Mouse (Mus musculus) kidney, embryonic 14.5 days (tissue): ENCODE results near the gene Chaf1a. TPM values are rescaled to one million over a fixed set of nuclear protein-coding genes. Genes with fewer than 3 reads are reported as not detected.

ENCODE experiments used
- ATAC-seq: fragments of 200-750 bp; cut with Nextera tagmentation; 2 replicates; pipeline ENCODE4 v1.8.0; 2017; ENCODE audit warnings: moderate number of reproducible peaks, mild to moderate bottlenecking, moderate TSS enrichment, moderate library complexity; ENCODE audit not compliant: low FRiP score, low TSS enrichment
- H3K27ac ChIP-seq: fragments of 300-500 bp; sonication (generic); 2 replicates; pipeline ENCODE4 v1.5.1; 2014; ENCODE audit warnings: low read depth, mild to moderate bottlenecking, low read length, moderate library complexity, mixed read lengths
- H3K27me3 ChIP-seq: fragments of 300-500 bp; sonication (generic); 2 replicates; pipeline ENCODE4 v1.6.1; 2014; ENCODE audit warnings: mild to moderate bottlenecking, low read length; ENCODE audit not compliant: control insufficient read depth, insufficient read depth
- H3K36me3 ChIP-seq: fragments of 300-500 bp; sonication (generic); 2 replicates; pipeline ENCODE4 v1.6.1; 2014; ENCODE audit warnings: low read length, mixed read lengths; ENCODE audit not compliant: control insufficient read depth, insufficient read depth
- H3K4me1 ChIP-seq: fragments of 300-500 bp; sonication (generic); 2 replicates; pipeline ENCODE4 v1.6.1; 2014; ENCODE audit warnings: low read length, mixed read lengths; ENCODE audit not compliant: control insufficient read depth, insufficient read depth
- H3K4me2 ChIP-seq: fragments of 300-500 bp; sonication (generic); replicated peaks from 2 replicates; pipeline ENCODE4 v1.6.1; 2014; ENCODE audit warnings: low read depth, mild to moderate bottlenecking, low read length
- H3K4me3 ChIP-seq: fragments of 300-500 bp; sonication (generic); 2 replicates; pipeline ENCODE4 v1.5.1; 2014; ENCODE audit warnings: mild to moderate bottlenecking, low read length
- H3K9ac ChIP-seq: fragments of 300-500 bp; sonication (generic); 2 replicates; pipeline ENCODE4 v1.6.1; 2014; ENCODE audit warnings: low read depth, mild to moderate bottlenecking, low read length, moderate library complexity
- H3K9me3 ChIP-seq: fragments of 300-500 bp; sonication (generic); 2 replicates; pipeline ENCODE4 v1.6.1; 2016; ENCODE audit warnings: low read length; ENCODE audit not compliant: control insufficient read depth
- WGBS: fragments of 180-500 bp; shearing (Covaris S2); extraction: QIAGEN DNeasy Blood & Tissue Kit; methylation state at CpG from one replicate; pipeline ENCODE4 v1.1.7; 2014; 5-methylcytosine and 5-hydroxymethylcytosine counted together
- polyA plus RNA-seq: library from polyadenylated mRNA; unstranded; fragments of >200 nt; fragmentation: Nextera tagmentation; extraction: Ambion mirVana; gene quantifications from 2 replicates; pipeline ENCODE4 v1.2.1, GENCODE M21; 2014

Chaf1a gene
- polyA plus RNA-seq, 1 experiment from 2014 or later: 25.4 TPM

DNA sequence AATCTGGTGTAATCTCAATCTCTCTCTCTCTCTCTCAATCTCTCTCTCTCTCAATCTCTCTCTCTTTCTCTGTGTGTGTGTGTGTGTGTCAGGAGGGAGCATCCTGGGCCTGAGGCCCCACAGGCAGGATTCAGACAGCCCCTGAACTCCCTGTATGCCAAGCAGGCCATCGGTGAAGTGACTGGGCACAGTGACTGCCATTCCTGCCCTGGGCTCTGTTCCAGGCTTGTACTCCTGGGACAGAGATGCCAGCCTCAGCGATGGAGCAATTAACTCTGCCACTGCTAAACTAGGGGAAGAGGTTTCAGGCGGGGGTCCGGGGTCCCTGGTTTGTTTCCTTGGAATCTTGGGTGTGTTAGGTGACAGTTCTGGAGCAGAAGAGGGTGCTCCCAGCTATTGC lies 70.3 kb downstream of the Chaf1a start:
- H3K4me3 ChIP-seq: no peak overlapping the region
- no peak overlapping the region for H3K27ac ChIP-seq
- no peaks in the 10 kb centered on the region for H3K27me3 ChIP-seq
- H3K9ac ChIP-seq: no peak overlapping the region
- no peaks in the 10 kb centered on the region for H3K36me3 ChIP-seq
- H3K9me3 ChIP-seq: no peaks in the 10 kb centered on the region
- WGBS: 69% methylated on average over 4 of the region's 4 CpGs
- no peaks in the 10 kb centered on the region for H3K4me1 ChIP-seq
- no peak for ATAC-seq
- H3K4me2 ChIP-seq: no peak overlapping the region

DNA sequence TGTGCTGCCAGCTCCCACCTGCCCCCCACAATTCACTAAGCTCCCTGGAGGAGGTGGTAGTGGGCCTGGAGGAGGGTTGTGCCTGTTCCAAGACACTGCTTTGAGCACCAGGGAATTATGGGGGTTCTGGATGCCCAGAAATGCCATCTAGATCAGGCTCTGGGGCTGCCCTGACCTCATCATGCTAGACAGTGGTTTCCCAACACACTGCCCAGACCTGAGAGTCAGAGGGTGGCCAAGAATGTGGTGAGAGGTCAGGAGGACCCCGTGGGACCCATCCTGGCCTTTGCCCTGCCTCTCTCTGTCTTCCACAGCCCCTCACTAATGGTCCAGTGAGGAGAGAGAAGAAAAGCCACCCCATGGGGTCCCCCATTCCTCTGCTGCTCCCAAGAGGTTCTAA lies 70.8 kb downstream of the Chaf1a start:
- Histone ChIP-seq H3K9ac (no peak overlapping the region), H3K27ac (no peak overlapping the region), H3K27me3 (no peaks in the 10 kb centered on the region), H3K9me3 (no peaks in the 10 kb centered on the region), H3K36me3 (no peaks in the 10 kb centered on the region), H3K4me1 (no peaks in the 10 kb centered on the region), H3K4me3 (no peak overlapping the region), H3K4me2 (no peak overlapping the region)
- 67% methylated on average over 1 of the region's 1 CpGs for WGBS
- ATAC-seq: no peak

DNA sequence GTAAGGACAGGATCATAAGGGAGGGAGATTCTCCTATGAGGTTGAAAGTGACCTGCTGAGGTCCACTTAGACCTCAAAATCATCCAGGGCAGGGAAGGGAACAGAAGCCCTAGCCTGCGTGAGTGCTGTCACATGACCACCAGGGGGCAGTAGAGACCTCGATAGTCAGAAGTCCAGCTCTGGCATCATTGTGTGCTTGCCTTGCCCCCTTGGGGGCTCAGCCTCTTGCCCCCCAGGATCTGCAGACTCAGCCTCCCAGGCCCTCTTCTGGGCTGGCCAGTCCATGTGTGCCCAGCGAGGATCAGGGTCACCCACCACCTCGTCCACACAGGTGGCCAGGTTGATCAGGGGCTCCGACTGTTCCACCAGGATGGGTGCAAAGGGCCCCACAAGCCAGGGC lies 71.6 kb downstream of the Chaf1a start:
- Histone ChIP-seq H3K4me3 (no peak overlapping the region), H3K9ac (no peak overlapping the region), H3K4me1 (no peaks in the 10 kb centered on the region), H3K9me3 (no peaks in the 10 kb centered on the region), H3K36me3 (no peaks in the 10 kb centered on the region), H3K27me3 (no peaks in the 10 kb centered on the region), H3K4me2 (no peak overlapping the region), H3K27ac (no peak overlapping the region)
- ATAC-seq: 0 out of 2 replicates have a peak, but pooled peaks have one; percentile 22
- 48% methylated on average over 5 of the region's 5 CpGs for WGBS

DNA sequence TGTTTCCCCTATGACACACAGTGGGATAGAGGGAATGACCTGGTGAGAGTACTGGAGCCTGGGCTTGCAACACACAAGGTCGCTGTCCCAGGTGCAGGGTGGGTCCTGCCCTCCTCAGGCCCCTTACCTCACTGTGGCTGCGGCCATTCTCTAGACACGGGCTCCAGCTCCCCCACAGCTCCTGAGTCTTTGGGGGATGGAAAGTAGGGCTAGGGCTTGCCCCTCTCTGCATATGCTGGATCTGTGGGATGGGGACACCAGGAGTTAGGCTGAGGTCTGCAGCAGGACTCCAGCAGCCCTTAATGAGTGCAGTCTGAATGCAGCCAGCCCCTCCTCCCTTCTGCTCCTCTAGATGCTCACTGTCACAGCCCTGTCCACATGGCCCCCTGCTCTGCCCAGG lies 72.5 kb downstream of the Chaf1a start:
- Histone ChIP-seq H3K27ac (no peak overlapping the region), H3K4me1 (no peaks in the 10 kb centered on the region), H3K9me3 (no peaks in the 10 kb centered on the region), H3K4me3 (no peak overlapping the region), H3K9ac (no peak overlapping the region), H3K36me3 (no peaks in the 10 kb centered on the region), H3K4me2 (no peak overlapping the region), H3K27me3 (no peaks in the 10 kb centered on the region)
- ATAC-seq: no peak
- 59% methylated on average over 3 of the region's 3 CpGs for WGBS

DNA sequence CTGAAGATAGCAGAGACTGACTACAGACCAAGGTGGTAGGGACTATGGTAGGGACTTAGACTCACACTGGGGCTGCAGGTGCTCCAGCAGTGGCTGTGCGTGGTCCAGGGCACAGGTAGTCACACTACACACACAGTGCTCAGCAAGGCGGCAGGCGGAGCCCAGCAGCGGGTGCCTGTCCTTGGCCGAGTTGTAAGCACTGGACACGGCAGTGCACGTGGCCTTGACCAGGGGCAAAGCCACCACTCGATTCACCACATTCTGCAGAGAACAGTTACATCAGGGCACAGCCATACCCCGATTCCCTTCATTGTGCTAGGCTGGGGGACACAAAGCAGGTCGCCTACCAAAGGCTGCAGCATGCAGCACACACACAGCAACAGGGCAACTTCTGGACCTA lies 76.0 kb downstream of the Chaf1a start:
- WGBS: 77% methylated on average over 10 of the region's 10 CpGs
- Histone ChIP-seq H3K27me3 (peaks cover 27% of the 10 kb centered on the region), H3K4me1 (peaks cover 12% of the 10 kb centered on the region; the same call in 1 of the 2 replicates), H3K9ac (no peak overlapping the region), H3K4me2 (no peak overlapping the region), H3K9me3 (no peaks in the 10 kb centered on the region), H3K27ac (no peak overlapping the region), H3K36me3 (no peaks in the 10 kb centered on the region), H3K4me3 (no peak overlapping the region)
- no peak for ATAC-seq

DNA sequence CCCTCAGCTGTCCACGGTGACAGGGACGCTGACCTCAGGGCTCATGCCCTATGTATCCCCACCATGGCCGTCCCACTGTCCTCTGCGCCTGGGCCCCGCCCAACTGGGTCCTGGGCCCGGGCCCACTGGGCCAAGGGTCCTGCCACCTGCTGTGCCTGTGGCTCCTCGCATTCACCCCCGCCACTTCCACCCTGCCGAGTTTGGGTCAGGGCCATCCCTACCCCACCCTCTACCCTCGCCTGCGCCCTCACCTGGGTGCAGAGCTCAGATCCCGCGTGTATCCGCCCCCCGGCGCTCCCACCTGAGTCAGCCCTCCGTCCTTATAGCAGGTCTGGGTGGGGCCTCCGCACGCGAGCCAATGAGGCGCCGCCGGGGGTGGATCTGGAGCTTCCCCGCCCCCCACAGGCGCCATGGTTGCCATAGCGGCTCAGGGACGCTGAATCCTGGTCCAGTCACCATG lies 77.0 kb downstream of the Chaf1a start, which contains the start of gene Plin5:
Gene Plin5 (minus strand): TSS at position 346 of the 460 bp plus-strand sequence.
- H3K4me3 ChIP-seq: peak within 1 kb of the TSS; percentile 35
- no peak within 1 kb of the TSS for H3K9ac ChIP-seq

DNA sequence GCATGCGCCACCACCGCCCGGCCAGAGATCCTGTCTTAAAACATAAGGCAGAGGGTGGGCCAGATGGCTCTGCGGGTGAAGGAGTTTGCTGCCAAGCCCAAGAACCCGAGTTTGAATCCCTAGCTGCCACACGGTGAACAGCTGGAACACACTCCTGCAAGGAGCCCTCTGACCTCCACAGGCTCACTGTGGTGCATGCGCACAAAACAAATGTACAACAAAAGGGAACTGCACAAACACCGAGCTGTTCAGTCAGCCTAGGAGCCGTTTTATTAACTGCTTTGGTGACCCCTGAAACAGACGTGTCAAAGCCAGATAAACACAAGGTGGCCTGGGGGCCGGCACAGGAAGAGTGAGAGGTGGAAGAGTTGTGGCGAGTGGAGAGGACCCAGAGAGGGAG lies 79.2 kb downstream of the Chaf1a start:
- Histone ChIP-seq H3K36me3 (no peaks in the 10 kb centered on the region), H3K27me3 (peaks cover 56% of the 10 kb centered on the region), H3K4me3 (peak overlapping the region; percentile 18), H3K9ac (no peak overlapping the region), H3K4me2 (peak overlapping the region; percentile 35), H3K9me3 (peaks cover 9% of the 10 kb centered on the region), H3K4me1 (peaks cover 12% of the 10 kb centered on the region; the same call in 1 of the 2 replicates), H3K27ac (no peak overlapping the region)
- peak; percentile 24; the same call in 1 of the 2 replicates for ATAC-seq
- 29% methylated on average over 12 of the region's 12 CpGs for WGBS

More for the DNA sequence above, 77.0 kb downstream of the Chaf1a start, which contains the start of gene Plin5:
- Histone ChIP-seq H3K27ac (no peak within 1 kb of the TSS), H3K4me2 (peak within 1 kb of the TSS; percentile 61), H3K9me3 (peaks cover 2% of the 10 kb centered on the region), H3K4me1 (peaks cover 12% of the 10 kb centered on the region; the same call in 1 of the 2 replicates), H3K27me3 (peaks cover 37% of the 10 kb centered on the region), H3K36me3 (no peaks in the 10 kb centered on the region)
- WGBS: 1% methylated on average over 27 of the region's 27 CpGs
- peak; percentile 36; the same call in 1 of the 2 replicates for ATAC-seq

- peaks cover 12% of the 10 kb centered on the region; the same call in 1 of the 2 replicates for H3K4me1 ChIP-seq
- peaks cover 9% of the 10 kb centered on the region for H3K9me3 ChIP-seq
- H3K4me2 ChIP-seq: peak overlapping the region; percentile 35
- 5% methylated on average over 65 of the region's 66 CpGs for WGBS
- H3K4me3 ChIP-seq: peak overlapping the region; percentile 18
- H3K27ac ChIP-seq: no peak overlapping the region
- no peak overlapping the region for H3K9ac ChIP-seq
- peak; percentile 11; the same call in 1 of the 2 replicates for ATAC-seq
- H3K27me3 ChIP-seq: peaks cover 59% of the 10 kb centered on the region
- H3K36me3 ChIP-seq: no peaks in the 10 kb centered on the region
Measured at GRCm38 (mm10) chr17:56119981-56120880, 80.0 kb downstream of the Chaf1a start.

DNA sequence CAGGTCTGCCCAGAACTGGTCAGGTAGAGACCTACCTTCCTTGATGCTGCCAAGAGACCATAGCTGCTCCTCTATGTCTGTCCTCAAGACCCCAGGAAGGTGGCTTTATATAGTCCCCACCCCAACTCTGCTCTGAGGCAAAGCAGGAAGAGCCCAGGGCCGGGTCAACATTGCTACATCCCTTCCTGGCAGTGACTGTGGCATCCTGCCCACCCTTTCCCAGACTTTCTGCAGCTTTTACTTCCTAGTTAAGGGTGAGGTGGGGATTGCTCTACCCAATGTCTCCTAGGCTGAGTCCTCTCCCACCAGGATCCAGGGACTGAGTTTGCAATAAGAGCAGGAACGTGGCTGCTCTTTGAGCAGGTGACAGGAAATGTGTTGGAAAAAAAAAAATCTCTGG lies 81.6 kb downstream of the Chaf1a start, which contains the start of gene Lrg1:
Gene Lrg1 (minus strand): TSS at position 176 of the 400 bp plus-strand sequence.
- H3K4me1 ChIP-seq: peaks cover 12% of the 10 kb centered on the region; the same call in 1 of the 2 replicates
- no peak within 1 kb of the TSS for H3K9ac ChIP-seq
- no peak within 1 kb of the TSS for H3K4me2 ChIP-seq
- H3K36me3 ChIP-seq: no peaks in the 10 kb centered on the region
- H3K4me3 ChIP-seq: peak within 1 kb of the TSS; percentile 18; the same call in 1 of the 2 replicates
- no peak for ATAC-seq
- WGBS: 64% methylated on average over 2 of the region's 2 CpGs
- H3K27ac ChIP-seq: no peak within 1 kb of the TSS
- peaks cover 59% of the 10 kb centered on the region for H3K27me3 ChIP-seq
- peaks cover 9% of the 10 kb centered on the region for H3K9me3 ChIP-seq
